In the genomic region with DNA sequence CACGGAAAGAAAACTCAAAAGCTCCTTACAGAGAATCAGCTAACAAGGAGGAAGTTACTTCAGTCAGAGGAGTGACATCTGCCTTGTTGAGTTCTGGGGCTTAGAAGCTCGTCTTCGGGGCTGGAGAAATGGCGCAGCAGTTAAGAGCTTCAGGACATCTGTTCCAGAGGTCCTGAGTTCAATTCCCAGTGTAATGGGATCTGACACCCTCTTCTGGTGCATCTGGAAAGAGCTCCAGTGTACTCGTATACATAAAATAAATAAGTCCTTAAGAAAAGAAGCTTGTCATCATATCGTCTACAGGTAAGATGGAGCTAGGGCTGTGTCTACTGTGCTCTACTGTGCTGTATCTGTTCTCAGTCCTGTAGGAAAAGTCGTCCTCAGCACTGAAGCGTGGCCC, we compare ENCODE assay signal across 26 mouse cellular contexts. TPM values are rescaled to one million over a fixed set of nuclear protein-coding genes. Genes with fewer than 3 reads are reported as not detected.
DNase-seq lines count a peak whose midpoint lies in the region; TF ChIP-seq lines count a peak whose summit lies in the region.
"Had no signal": no experiment of that assay in that cellular context is flagged by ENCODE, and none has a peak within 500 bp of the region (broad histone marks: within the 10 kb centered on the region; RNA-seq: fewer than 3 reads in every experiment).

No protein-coding gene starts in this region.

- no peak for TF ChIP-seq POLR2A in thymus, adult 2 months (IDR thresholded peaks at IDR 0.05; ENCODE audit: control insufficient read depth, extremely low read depth, insufficient read depth, low read length, poor library complexity)
- no peak for TF ChIP-seq POLR2A in lung, adult 2 months (IDR thresholded peaks at IDR 0.05; ENCODE audit: borderline replicate concordance, extremely low read depth, low read depth, low read length)

- peak; percentile 23 for DNase-seq in thymus, postnatal 0 days (ENCODE audit: low spot score)
- no peak for DNase-seq in thymus, adult 2 months
- peak; percentile 34 for DNase-seq in A20 (ENCODE audit: low read depth, low spot score)
- DNase-seq in NIH3T3 (ENCODE audit: low read depth), result peak; percentile 43
- peak; percentile 76 for DNase-seq in ZHBTc4 (ENCODE audit: low read depth, low spot score)
- DNase-seq in layer of hippocampus, adult 9-11 months, result no peak
- DNase-seq in layer of hippocampus, adult 9-10 months (ENCODE audit: low spot score), result no peak
- DNase-seq in lung, adult 2 months, result no peak
- DNase-seq: adrenal gland, postnatal 10 days; adrenal gland, postnatal 36 days; cerebellum, adult 18-20 months; cerebellum, adult 9-10 months; cerebellum, postnatal 25 days; forebrain, postnatal 0 days; gastrocnemius, postnatal 25 days; heart, adult 2 months; heart, postnatal 14 days; heart, postnatal 4 days had no signal

- H3K27ac ChIP-seq in thymus, adult 2 months (ENCODE audit: control insufficient read depth, insufficient read depth, low read length), result no peak overlapping the region
- H3K27ac ChIP-seq: embryonic facial prominence, embryonic 12.5 days; embryonic facial prominence, embryonic 15.5 days; heart, adult 2 months; heart, embryonic 10.5 days; heart, embryonic 13.5 days; hindbrain, embryonic 14.5 days; hindbrain, postnatal 0 days had no signal

- H3K4me3 ChIP-seq in thymus, adult 2 months (ENCODE audit: control insufficient read depth, insufficient read depth, low read length), result no peak overlapping the region
- no peak overlapping the region for H3K4me3 ChIP-seq in lung, adult 2 months (replicated peaks; ENCODE audit: extremely low read depth, low read depth, low read length)
- H3K4me3 ChIP-seq: embryonic facial prominence, embryonic 12.5 days; embryonic facial prominence, embryonic 15.5 days; heart, adult 2 months; heart, embryonic 10.5 days; heart, embryonic 13.5 days had no signal

- TF ChIP-seq CTCF in thymus, adult 2 months (IDR thresholded peaks at IDR 0.05; ENCODE audit: borderline replicate concordance, control insufficient read depth, extremely low read depth, insufficient read depth, low read length, poor library complexity), result no peak
- no peak for TF ChIP-seq CTCF in lung, adult 2 months (IDR thresholded peaks at IDR 0.05; ENCODE audit: insufficient read depth, low read length)

- 76% methylated on average over 8 of the region's 8 CpGs for WGBS in thymus, adult 2 months
- 81% methylated on average over 8 of the region's 8 CpGs for WGBS in lung, adult 2 months

- no peaks in the 10 kb centered on the region for H3K36me3 ChIP-seq in thymus, adult 2 months (ENCODE audit: control insufficient read depth, insufficient read depth, low read length)
- H3K36me3 ChIP-seq: embryonic facial prominence, embryonic 12.5 days; embryonic facial prominence, embryonic 15.5 days; heart, embryonic 10.5 days; heart, embryonic 13.5 days had no signal

- H3K4me1 ChIP-seq in thymus, adult 2 months (replicated peaks; ENCODE audit: control insufficient read depth, insufficient read depth, low read length), result peaks cover 16% of the 10 kb centered on the region
- no peaks in the 10 kb centered on the region for H3K4me1 ChIP-seq in lung, adult 2 months (ENCODE audit: control insufficient read depth, insufficient read depth, low read length)

- H3K27me3 ChIP-seq in thymus, adult 2 months (ENCODE audit: control insufficient read depth, insufficient read depth, low read length), result no peaks in the 10 kb centered on the region
- H3K27me3 ChIP-seq: embryonic facial prominence, embryonic 12.5 days had no signal

RNA-seq across cellular contexts. Expression of a gene that starts 19.3 kb away (rescaled TPM):
- polyA plus RNA-seq in thymus, postnatal 0 days (2015; fragmentation: Nextera tagmentation; extraction: Ambion mirVana), result 0.61 and 0.80 TPM in 2 replicates
- 0.65 and 0.71 TPM in 2 replicates for polyA plus RNA-seq in thymus, adult 2 months (2012; rRNA removed)
- 4.0 and 4.3 TPM in 2 replicates for polyA plus RNA-seq in lung, adult 2 months (2012; rRNA removed)
- polyA plus RNA-seq: activated CD4-positive, CD25-positive, alpha-beta regulatory T cell, adult 4 months; inflammation-experienced regulatory T-cells, adult 6 months had no signal

Comparison
In these comparisons a context has a peak if more than half of its experiments do, and no peak if none do; other contexts are left out.
1. DNase-seq: peak in thymus, postnatal 0 days (single experiment), A20 (single experiment), NIH3T3 (single experiment) and ZHBTc4 (single experiment); none in thymus, adult 2 months (single experiment), layer of hippocampus, adult 9-11 months (single experiment), layer of hippocampus, adult 9-10 months (single experiment) and lung, adult 2 months (single experiment).